Mouse (Mus musculus): ENCODE measurements around the gene Tnfaip8l3.

The Tnfaip8l3 gene

GRCm38 (mm10) chr9:53990921-53991320, 77.3 kb downstream of the Tnfaip8l3 start:
- DNase-seq (ENCODE audit: low read depth), result peak; percentile 65

- DNase-seq (ENCODE audit: low read depth), result no peak
Measured at GRCm38 (mm10) chr9:53986972-53987371, 81.2 kb downstream of the Tnfaip8l3 start.

DNA sequence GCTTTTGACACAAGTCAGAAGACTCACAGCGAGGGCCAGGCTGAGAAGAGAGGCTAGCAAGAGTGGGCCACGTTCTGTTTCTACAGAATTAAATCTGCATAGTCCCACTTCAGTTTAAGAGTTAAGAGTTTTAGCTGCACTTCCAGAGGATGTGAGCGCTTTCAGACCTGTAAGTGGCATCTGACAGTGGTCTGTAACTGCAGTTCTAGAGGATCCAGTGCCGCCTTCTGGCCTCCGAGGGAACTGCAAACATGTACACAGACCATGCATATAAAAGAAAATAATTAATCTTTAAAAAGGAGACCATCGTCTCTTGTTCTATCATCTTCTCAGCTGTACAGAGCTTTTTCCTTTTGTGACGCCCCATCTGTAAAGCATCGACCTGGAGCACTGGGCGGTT, 83.3 kb downstream of the Tnfaip8l3 start:
- DNase-seq (ENCODE audit: low read depth), result peak; percentile 25

GRCm38 (mm10) chr9:53975122-53975518, 93.1 kb downstream of the Tnfaip8l3 start, which contains the start of gene Elmod1:
Gene Elmod1 (minus strand): TSS chr9:53975301.
- DNase-seq (ENCODE audit: low read depth), result no peak

DNA sequence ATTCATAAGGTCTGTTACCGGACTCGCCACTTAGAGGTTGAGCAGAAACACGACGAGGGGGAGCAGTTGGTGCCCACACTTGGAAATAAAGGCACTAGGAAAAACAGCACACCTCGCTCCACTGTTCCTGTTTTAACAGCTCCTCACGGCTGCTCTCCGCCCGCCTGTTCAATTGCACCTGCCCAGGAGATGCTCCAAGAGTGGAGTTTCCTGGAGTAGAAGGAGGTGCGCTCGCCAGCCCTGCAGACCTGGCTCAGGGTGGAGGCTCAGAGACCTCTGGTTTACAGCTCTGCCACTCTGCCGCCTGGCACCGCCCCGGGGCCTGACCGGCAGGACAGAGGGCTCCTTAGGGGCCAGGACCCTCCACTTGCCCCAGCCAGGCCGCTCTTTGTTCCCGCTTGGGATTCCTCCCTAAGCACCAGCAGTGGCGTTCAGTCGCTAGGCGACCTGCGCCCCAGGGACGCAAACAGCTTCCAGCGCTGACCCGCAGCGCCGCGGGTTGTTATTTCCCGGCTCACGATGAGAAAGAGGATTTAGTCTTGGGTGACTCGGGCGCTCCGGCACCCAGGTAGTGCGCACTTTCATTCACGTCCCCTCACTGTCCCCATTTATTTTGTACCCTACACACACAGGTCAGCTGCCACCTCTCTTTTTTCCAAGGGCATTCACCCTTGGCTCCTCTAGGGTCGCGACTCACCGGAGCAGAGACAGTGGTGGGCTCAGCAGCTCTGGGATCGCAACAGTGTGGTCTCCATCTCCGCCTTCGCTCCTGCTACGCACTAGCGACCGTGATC, 93.7 kb downstream of the Tnfaip8l3 start:
- DNase-seq (ENCODE audit: low read depth), result no peak

- no peak for DNase-seq (ENCODE audit: low read depth)
Measured at GRCm38 (mm10) chr9:53973929-53974327, 94.3 kb downstream of the Tnfaip8l3 start.
